Mouse (Mus musculus) stomach, postnatal 0 days (tissue): ENCODE results near the gene Cdkl4.

ENCODE experiments used
- CTCF ChIP-seq: IDR thresholded peaks from 2 replicates; pipeline ENCODE4 v1.5.1; 2016; ENCODE audit warnings: antibody characterized with exemption, low read depth, mild to moderate bottlenecking, moderate library complexity
- EP300 ChIP-seq: optimal IDR thresholded peaks from 2 replicates; pipeline ENCODE3; 2016; ENCODE audit warnings: antibody characterized with exemption

- no peak for TF ChIP-seq CTCF
- no peak for TF ChIP-seq EP300
Observed at GRCm38 (mm10) chr17:80505342-80505741, 72.3 kb downstream of the Cdkl4 start.
